Mouse (Mus musculus) heart, embryonic 16.5 days (tissue): ENCODE measurements around the gene Rfpl4. TPM values are rescaled to one million over a fixed set of nuclear protein-coding genes. Genes with fewer than 3 reads are reported as not detected.
A peak's percentile ranks its signal among the peaks of the same experiment; 100 is the strongest.
"Not testable (repeated sequence)": the region's sequence is repeated elsewhere in the genome, so short reads cannot be mapped to it uniquely, and the experiment has no call there.

Source experiments
- ATAC-seq: fragments of 200-750 bp; cut with Nextera tagmentation; replicated peaks from 2 replicates; pipeline ENCODE4 v1.8.0; 2017; ENCODE audit warnings: moderate number of reproducible peaks; ENCODE audit not compliant: insufficient read depth, low FRiP score; ENCODE audit errors: extremely low read depth
- H3K27ac ChIP-seq: fragments of 300-500 bp; sonication (generic); 2 replicates; pipeline ENCODE4 v1.5.1; 2014; ENCODE audit warnings: mild to moderate bottlenecking, low read length, control low read depth, moderate library complexity
- H3K27me3 ChIP-seq: fragments of 300-500 bp; sonication (generic); 2 replicates; pipeline ENCODE4 v1.6.1; 2014; ENCODE audit warnings: low read length, mixed read lengths; ENCODE audit not compliant: control insufficient read depth, insufficient read depth
- H3K36me3 ChIP-seq: fragments of 300-500 bp; sonication (generic); 2 replicates; pipeline ENCODE4 v1.6.1; 2014; ENCODE audit not compliant: control insufficient read depth, insufficient read depth
- H3K4me1 ChIP-seq: fragments of 300-500 bp; sonication (generic); 2 replicates; pipeline ENCODE4 v1.6.1; 2014; ENCODE audit warnings: low read length, mixed read lengths; ENCODE audit not compliant: control insufficient read depth, insufficient read depth
- H3K4me2 ChIP-seq: fragments of 300-500 bp; sonication (generic); 2 replicates; pipeline ENCODE4 v1.6.1; 2014; ENCODE audit warnings: low read depth, mild to moderate bottlenecking, control low read depth, low read length
- H3K4me3 ChIP-seq: fragments of 300-500 bp; sonication (generic); 2 replicates; pipeline ENCODE4 v1.5.1; 2014; ENCODE audit warnings: mild to moderate bottlenecking, control low read depth, low read length
- H3K9ac ChIP-seq: fragments of 300-500 bp; sonication (generic); 2 replicates; pipeline ENCODE4 v1.6.1; 2014; ENCODE audit warnings: low read length, control low read depth
- H3K9me3 ChIP-seq: fragments of 300-500 bp; sonication (generic); replicated peaks from 2 replicates; pipeline ENCODE4 v1.6.1; 2016; ENCODE audit warnings: low read length; ENCODE audit not compliant: control insufficient read depth
- WGBS: fragments of 180-500 bp; shearing (Covaris S2); extraction: QIAGEN DNeasy Blood & Tissue Kit; methylation state at CpG from one replicate; pipeline ENCODE4 v1.1.7; 2014; 5-methylcytosine and 5-hydroxymethylcytosine counted together
- polyA plus RNA-seq: library from polyadenylated mRNA; unstranded; fragments of >200 nt; fragmentation: Nextera tagmentation; extraction: Ambion mirVana; gene quantifications from 2 replicates; pipeline ENCODE4 v1.2.1, GENCODE M21; 2015

Gene Rfpl4
- polyA plus RNA-seq, 1 experiment from 2014 or later = not detected

- H3K4me1 ChIP-seq = peaks cover 18% of the 10 kb centered on the region
- H3K4me2 ChIP-seq = no peak overlapping the region
- 88% methylated on average over 18 of the region's 18 CpGs for WGBS
- H3K4me3 ChIP-seq = no peak overlapping the region
- H3K9me3 ChIP-seq = no peaks in the 10 kb centered on the region
- H3K27me3 ChIP-seq = no peaks in the 10 kb centered on the region
- ATAC-seq = no peak
- H3K27ac ChIP-seq = no peak overlapping the region
- H3K36me3 ChIP-seq = peaks cover 18% of the 10 kb centered on the region
- no peak overlapping the region for H3K9ac ChIP-seq
Observed at GRCm38 (mm10) chr7:5083325-5084105, 33.2 kb downstream of the Rfpl4 start.

- no peak overlapping the region for H3K9ac ChIP-seq
Observed at GRCm38 (mm10) chr7:5081939-5082338, 34.8 kb downstream of the Rfpl4 start.

GRCm38 (mm10) chr7:5081241-5081640 is 35.5 kb downstream of the Rfpl4 start:
- Histone ChIP-seq H3K27ac (no peak overlapping the region), H3K36me3 (peaks cover 34% of the 10 kb centered on the region), H3K9me3 (no peaks in the 10 kb centered on the region), H3K4me3 (peak overlapping the region; percentile 87), H3K4me1 (peaks cover 18% of the 10 kb centered on the region), H3K4me2 (peak overlapping the region; percentile 81), H3K27me3 (no peaks in the 10 kb centered on the region), H3K9ac (peak overlapping the region; percentile 97)
- no peak for ATAC-seq
- WGBS = 46% methylated on average over 6 of the region's 6 CpGs

More at GRCm38 (mm10) chr7:5081939-5082338, 34.8 kb downstream of the Rfpl4 start:
- Histone ChIP-seq H3K36me3 (peaks cover 27% of the 10 kb centered on the region), H3K9me3 (no peaks in the 10 kb centered on the region), H3K4me3 (no peak overlapping the region), H3K4me1 (peaks cover 18% of the 10 kb centered on the region), H3K27ac (no peak overlapping the region), H3K27me3 (no peaks in the 10 kb centered on the region), H3K4me2 (peak overlapping the region; percentile 81; the same call in 1 of the 2 replicates)
- ATAC-seq = no peak
- 95% methylated on average over 2 of the region's 2 CpGs for WGBS

GRCm38 (mm10) chr7:5080815-5081214 is 35.9 kb downstream of the Rfpl4 start:
- H3K9ac ChIP-seq = peak overlapping the region; percentile 97
- no peaks in the 10 kb centered on the region for H3K9me3 ChIP-seq
- H3K36me3 ChIP-seq = peaks cover 38% of the 10 kb centered on the region
- H3K27ac ChIP-seq = peak overlapping the region; percentile 87
- H3K4me1 ChIP-seq = peaks cover 18% of the 10 kb centered on the region
- no peaks in the 10 kb centered on the region for H3K27me3 ChIP-seq
- WGBS = 10% methylated on average over 6 of the region's 6 CpGs
- H3K4me2 ChIP-seq = peak overlapping the region; percentile 81
- peak overlapping the region; percentile 87 for H3K4me3 ChIP-seq
- ATAC-seq = no peak

- Histone ChIP-seq H3K9ac (peak within 1 kb of the TSS; percentile 97), H3K27me3 (no peaks in the 10 kb centered on the region), H3K4me2 (peak within 1 kb of the TSS; percentile 81), H3K9me3 (no peaks in the 10 kb centered on the region), H3K36me3 (peaks cover 40% of the 10 kb centered on the region), H3K4me1 (peaks cover 18% of the 10 kb centered on the region), H3K27ac (peak within 1 kb of the TSS; percentile 87), H3K4me3 (peak within 1 kb of the TSS; percentile 87)
- WGBS = under 1% methylated on average over 81 of the region's 81 CpGs
- peak; percentile 97 for ATAC-seq
Observed at GRCm38 (mm10) chr7:5080010-5080751, 36.6 kb downstream of the Rfpl4 start, which contains the start of gene Epn1. Gene Epn1 (plus strand): TSS chr7:5080235.

- H3K4me2 ChIP-seq = peak overlapping the region; percentile 81
- H3K36me3 ChIP-seq = peaks cover 42% of the 10 kb centered on the region
- 41% methylated on average over 9 of the region's 13 CpGs for WGBS
- H3K9ac ChIP-seq = peak overlapping the region; percentile 71
- peak overlapping the region; percentile 87 for H3K4me3 ChIP-seq
- not testable (repeated sequence) for H3K27me3 ChIP-seq, ATAC-seq, H3K9me3 ChIP-seq
- H3K27ac ChIP-seq = peak overlapping the region; percentile 87
- H3K4me1 ChIP-seq = peaks cover 18% of the 10 kb centered on the region
Observed at GRCm38 (mm10) chr7:5079365-5080009, 37.3 kb downstream of the Rfpl4 start.

GRCm38 (mm10) chr7:5076931-5077330 is 39.8 kb downstream of the Rfpl4 start:
- Histone ChIP-seq H3K27me3 (no peaks in the 10 kb centered on the region), H3K9ac (no peak overlapping the region), H3K4me2 (no peak overlapping the region), H3K27ac (no peak overlapping the region), H3K36me3 (peaks cover 57% of the 10 kb centered on the region), H3K4me1 (peaks cover 11% of the 10 kb centered on the region), H3K4me3 (no peak overlapping the region), H3K9me3 (no peaks in the 10 kb centered on the region)
- no peak for ATAC-seq
- 78% methylated on average over 2 of the region's 2 CpGs for WGBS

- no peak for ATAC-seq
- Histone ChIP-seq H3K27ac (no peak overlapping the region), H3K27me3 (no peaks in the 10 kb centered on the region), H3K9me3 (no peaks in the 10 kb centered on the region), H3K4me3 (no peak overlapping the region), H3K9ac (no peak overlapping the region), H3K36me3 (peaks cover 74% of the 10 kb centered on the region), H3K4me1 (no peaks in the 10 kb centered on the region), H3K4me2 (no peak overlapping the region)
- WGBS = 91% methylated on average over 5 of the region's 5 CpGs
Observed at GRCm38 (mm10) chr7:5074984-5075383, 41.8 kb downstream of the Rfpl4 start.
